Mouse (Mus musculus) CH12.LX (cell line): ENCODE measurements around the gene Grik5. TPM values are rescaled to one million over a fixed set of nuclear protein-coding genes. Genes with fewer than 3 reads are reported as not detected.

Experiments
- DNase-seq: peaks from one replicate; pipeline ENCODE4 v3.0.0-alpha.2; 2013; ENCODE audit errors: extremely low read depth
- H3K27ac ChIP-seq: 2 replicates; pipeline ENCODE4 v1.5.1; 2012; ENCODE audit warnings: low read depth, mild to moderate bottlenecking, control low read depth, moderate library complexity; ENCODE audit not compliant: insufficient read depth
- H3K27me3 ChIP-seq: replicated peaks from 2 replicates; pipeline ENCODE3; 2012; ENCODE audit warnings: inconsistent platforms
- H3K36me3 ChIP-seq, 2 experiments: replicated peaks in 1 of 2; 2 replicates each; pipeline versions ENCODE3 to v1.6.1; 2012; ENCODE audit warnings: inconsistent platforms in 1 of 2, low read length in 1 of 2, mild to moderate bottlenecking in 1 of 2, mixed read lengths in 1 of 2, moderate library complexity in 1 of 2; ENCODE audit not compliant: control insufficient read depth in 1 of 2, insufficient read depth in 1 of 2
- H3K4me1 ChIP-seq, 2 experiments: 2 replicates each; pipeline ENCODE4 v1.6.1; 2012; ENCODE audit warnings: inconsistent platforms in 1 of 2, moderate library complexity in 1 of 2; ENCODE audit not compliant: insufficient read depth in 2 of 2, control insufficient read depth in 1 of 2
- H3K4me2 ChIP-seq: 2 replicates; pipeline ENCODE4 v1.6.1; 2012; ENCODE audit warnings: low read depth, mild to moderate bottlenecking, control low read depth; ENCODE audit not compliant: poor library complexity, insufficient read depth, severe bottlenecking
- H3K4me3 ChIP-seq, 3 experiments: fragments of 150-350 bp in 1 of 3; sonication (generic) in 1 of 3; replicated peaks in 1 of 3; 2 replicates each; pipeline versions ENCODE3 to v1.5.1; 2011 to 2012; ENCODE audit warnings: low read depth in 2 of 3, low read length in 2 of 3, mild to moderate bottlenecking in 2 of 3, moderate library complexity in 2 of 3, control low read depth in 1 of 3, improper control_type of control experiment in 1 of 3, inconsistent platforms in 1 of 3, mixed read lengths in 1 of 3; ENCODE audit not compliant: poor library complexity in 1 of 3
- H3K79me2 ChIP-seq: replicated peaks from 2 replicates; pipeline ENCODE4 v1.6.1; 2012; ENCODE audit warnings: mild to moderate bottlenecking, moderate library complexity; ENCODE audit not compliant: control insufficient read depth, poor library complexity, insufficient read depth, severe bottlenecking; ENCODE audit errors: extremely low read depth
- H3K9ac ChIP-seq: 2 replicates; pipeline ENCODE4 v1.6.1; 2012; ENCODE audit warnings: low read depth, mild to moderate bottlenecking, control low read depth, moderate library complexity; ENCODE audit not compliant: insufficient read depth
- H3K9me3 ChIP-seq: replicated peaks from 2 replicates; pipeline ENCODE3; 2012; ENCODE audit warnings: low read length, inconsistent platforms, mixed read lengths
- CHD1 ChIP-seq: IDR thresholded peaks from 2 replicates; pipeline ENCODE4 v1.6.1; 2012; ENCODE audit warnings: low read depth, low read length, improper control_type of control experiment, inconsistent platforms
- CTCF ChIP-seq, 2 experiments: IDR thresholded peaks in 1 of 2; conservative IDR thresholded peaks in 1 of 2; 2 replicates each; pipeline ENCODE4 v1.5.1; 2011 to 2012; ENCODE audit warnings: low read depth in 2 of 2, low read length in 2 of 2, improper control_type of control experiment in 1 of 2, inconsistent platforms in 1 of 2, mild to moderate bottlenecking in 1 of 2, moderate library complexity in 1 of 2
- E2F4 ChIP-seq: IDR thresholded peaks from 2 replicates; pipeline ENCODE4 v1.6.1; 2011; ENCODE audit warnings: low read depth, low read length, improper control_type of control experiment; ENCODE audit not compliant: insufficient replicate concordance
- ETS1 ChIP-seq: conservative IDR thresholded peaks from 2 replicates; pipeline ENCODE4 v1.6.1; 2012; ENCODE audit warnings: low read depth, mild to moderate bottlenecking, inconsistent platforms, low read length, improper control_type of control experiment, moderate library complexity
- IRF4 ChIP-seq: IDR thresholded peaks from 2 replicates; pipeline ENCODE4 v1.6.1; 2014; ENCODE audit warnings: low read depth, mild to moderate bottlenecking, inconsistent platforms, low read length, improper control_type of control experiment
- MAX ChIP-seq: IDR thresholded peaks from 2 replicates; pipeline ENCODE4 v1.6.1; 2011; ENCODE audit warnings: low read length, improper control_type of control experiment
- MAZ ChIP-seq: IDR thresholded peaks from 2 replicates; pipeline ENCODE4 v1.6.1; 2012; ENCODE audit warnings: low read depth, mild to moderate bottlenecking, inconsistent platforms, low read length, improper control_type of control experiment, moderate library complexity
- MYC ChIP-seq: IDR thresholded peaks from 2 replicates; pipeline ENCODE4 v1.6.1; 2011; ENCODE audit warnings: low read depth, mild to moderate bottlenecking, improper control_type of control experiment, low read length
- PAX5 ChIP-seq: IDR thresholded peaks from 2 replicates; pipeline ENCODE4 v1.6.1; 2012; ENCODE audit warnings: low read length, inconsistent platforms, mixed read lengths
- TBP ChIP-seq: conservative IDR thresholded peaks from 2 replicates; pipeline ENCODE4 v1.6.1; 2011; ENCODE audit warnings: low read depth, low read length, improper control_type of control experiment
- dilution Hi-C: fragments of 300-500 bp; cut with MboI; formaldehyde crosslinking; loops from 2 replicates; pipeline ENCODE4 v1.14.3; 2020; ENCODE audit warnings: low sequenced_read_pairs; ENCODE audit not compliant: extremely low pct_unique_long_range_greater_than_20kb, extremely low pct_ligation_motif_present
- in situ Hi-C: fragments of 300-500 bp; cut with MboI; formaldehyde crosslinking; loops from 3 replicates; pipeline ENCODE4 v1.14.3; 2019; ENCODE audit warnings: low sequenced_read_pairs, low pct_ligation_motif_present, low pct_unique_long_range_greater_than_20kb, mixed read lengths
- polyA plus RNA-seq: library from polyadenylated mRNA; unstranded; fragments of >175 nt; gene quantifications from 2 replicates; pipeline ENCODE4 v1.2.1, GENCODE M21; 2012; ENCODE audit warnings: low read depth; ENCODE audit not compliant: insufficient read length
- total RNA-seq, 2 experiments: library from RNA; depleted of rRNA; stranded (reverse); fragments of 300-350 nt in 1 of 2; fragments of >200 nt in 1 of 2; gene quantifications; 2 replicates each; pipeline ENCODE4 v1.2.3; 2012 to 2014

Grik5 gene
- total and polyA plus RNA-seq, 3 experiments: 1.0 to 2.1 (median 1.5) TPM

DNA sequence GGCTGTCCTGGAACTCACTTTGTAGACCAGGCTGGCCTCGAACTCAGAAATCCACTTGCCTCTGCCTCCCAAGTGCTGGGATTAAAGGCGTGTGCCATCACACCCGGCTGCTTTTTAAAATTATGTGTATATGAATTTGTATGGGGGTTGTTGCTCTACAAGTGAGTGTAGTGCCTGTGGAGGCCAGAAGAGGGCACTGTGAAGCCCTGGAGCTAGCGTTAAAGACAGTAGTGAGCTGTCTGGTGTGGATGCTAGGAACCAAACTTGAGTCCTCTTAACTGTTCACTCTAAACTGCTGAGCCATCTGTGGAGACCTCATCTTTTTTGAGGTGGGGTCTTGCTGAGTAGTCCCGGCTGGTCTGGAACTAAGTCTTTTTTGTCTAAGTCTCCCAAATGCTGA is 86.3 kb downstream of the Grik5 start:
- dilution Hi-C loops: no loop called here
- Histone ChIP-seq H3K36me3 (no peaks in the 10 kb centered on the region), H3K4me3 (no peak overlapping the region), H3K27ac (no peak overlapping the region), H3K27me3 (peaks cover 64% of the 10 kb centered on the region), H3K79me2 (no peaks in the 10 kb centered on the region), H3K4me2 (no peak overlapping the region), H3K9ac (no peak overlapping the region), H3K4me1 (no peaks in the 10 kb centered on the region; a peak in 1 of 4 replicates), H3K9me3 (no peaks in the 10 kb centered on the region)
- TF ChIP-seq CTCF (conservative IDR thresholded peaks at IDR 0.05 in 1 of 2, IDR thresholded peaks at IDR 0.05 in 1 of 2; ENCODE audit: low read depth in 2 of 2, low read length in 2 of 2) (peak; percentile 21 to 41; a peak in 2 of 4 replicates), MYC (no peak)
- in situ Hi-C loops: no loop called here
- DNase-seq: no peak

- no peak for DNase-seq
- H3K9me3 ChIP-seq: no peaks in the 10 kb centered on the region
- peaks cover 65% of the 10 kb centered on the region for H3K27me3 ChIP-seq
- no peaks in the 10 kb centered on the region for H3K36me3 ChIP-seq
- in situ Hi-C loops: no loop called here
- dilution Hi-C loops: no loop called here
- H3K27ac ChIP-seq: no peak overlapping the region
- no peak overlapping the region for H3K4me3 ChIP-seq
- TF ChIP-seq MYC (no peak), CTCF (conservative IDR thresholded peaks at IDR 0.05 in 1 of 2, IDR thresholded peaks at IDR 0.05 in 1 of 2; ENCODE audit: low read depth in 2 of 2, low read length in 2 of 2) (peak in 1 of 2 experiments; percentile 14; a peak in 1 of 4 replicates)
- no peak overlapping the region for H3K9ac ChIP-seq
- peaks cover 0 to 2% of the 10 kb centered on the region in 2 experiments; a peak in 3 of 4 replicates for H3K4me1 ChIP-seq
- no peaks in the 10 kb centered on the region for H3K79me2 ChIP-seq
- no peak overlapping the region for H3K4me2 ChIP-seq
Observed at GRCm38 (mm10) chr7:24984307-24984706, 87.8 kb downstream of the Grik5 start.

GRCm38 (mm10) chr7:24983396-24983795 is 88.8 kb downstream of the Grik5 start:
- H3K36me3 ChIP-seq: no peaks in the 10 kb centered on the region
- no peaks in the 10 kb centered on the region for H3K79me2 ChIP-seq
- no peaks in the 10 kb centered on the region for H3K9me3 ChIP-seq
- no peak overlapping the region for H3K4me2 ChIP-seq
- TF ChIP-seq CHD1: no peak
- no peak for TF ChIP-seq E2F4
- no peak for TF ChIP-seq MYC
- no peak for TF ChIP-seq MAX
- no peak for TF ChIP-seq CTCF (conservative IDR thresholded peaks at IDR 0.05 in 1 of 2, IDR thresholded peaks at IDR 0.05 in 1 of 2; ENCODE audit: low read depth in 2 of 2, low read length in 2 of 2)
- no peak for TF ChIP-seq MAZ
- TF ChIP-seq ETS1: no peak
- no peak for TF ChIP-seq TBP
- TF ChIP-seq PAX5: no peak
- no peak for TF ChIP-seq IRF4
- no peak for DNase-seq
- peaks cover 0 to 11% of the 10 kb centered on the region in 2 experiments; a peak in 3 of 4 replicates for H3K4me1 ChIP-seq
- H3K27me3 ChIP-seq: peaks cover 64% of the 10 kb centered on the region
- no peak overlapping the region for H3K9ac ChIP-seq
- dilution Hi-C loops: no loop called here
- in situ Hi-C loops: no loop called here
- H3K27ac ChIP-seq: no peak overlapping the region
- H3K4me3 ChIP-seq: no peak overlapping the region
